Mouse (Mus musculus): Measurements from ENCODE around the gene Dis3l2.

GRCm38 (mm10) chr1:86753416-86753815, 49.8 kb downstream of the Dis3l2 start:
- TF ChIP-seq ZNF384 (IDR thresholded peaks at IDR 0.05; ENCODE audit: low read depth, low read length) = no peak
- no peak for TF ChIP-seq MAFK (IDR thresholded peaks at IDR 0.05; ENCODE audit: insufficient read depth, low read depth, low read length)
- TF ChIP-seq CHD2 (IDR thresholded peaks at IDR 0.05; ENCODE audit: low read depth, low read length) = no peak
- no peak for TF ChIP-seq ZC3H11A (IDR thresholded peaks at IDR 0.05; ENCODE audit: borderline replicate concordance, low read depth, low read length)

Measured in ES-E14 (cell line).